Mouse (Mus musculus) common myeloid progenitor, adult 5-6 weeks (primary cell): ENCODE data around the gene Pate4. TPM values are rescaled to one million over a fixed set of nuclear protein-coding genes. Genes with fewer than 3 reads are reported as not detected.

Source experiments
- total RNA-seq: library from RNA; stranded (forward); fragments of 200-1000, 187-1606 nt; gene quantifications from 2 replicates; pipeline ENCODE4 v1.2.3, GENCODE M21; 2017

Pate4 gene
- total RNA-seq, 1 experiment from 2014 or later: not detected

Other genes with a start within 250 kb of the Pate4 start
- gene Cdon, start 190.8 kb downstream of the Pate4 start, total RNA-seq: 0.39 and 1.4 TPM in 2 replicates
- gene Gm1113, start 93.7 kb downstream of the Pate4 start, total RNA-seq: not detected in 2 replicates
- 0.05 and 0.49 TPM in 2 replicates for gene Ddx25, start 53.4 kb downstream of the Pate4 start, total RNA-seq
- 36.8 and 45.9 TPM in 2 replicates for gene Pus3, start 53.3 kb downstream of the Pate4 start, total RNA-seq
- 0.82 TPM in 1 of 2 replicates, not detected in the other for gene Pate2, start 41.7 kb downstream of the Pate4 start, total RNA-seq
- 12.2 and 16.4 TPM in 2 replicates for gene Hyls1, start 41.5 kb downstream of the Pate4 start, total RNA-seq
- gene Pate3, start 36.3 kb upstream of the Pate4 start, total RNA-seq: not detected in 2 replicates
- not detected in 2 replicates for gene Pate1, start 75.4 kb upstream of the Pate4 start, total RNA-seq
- gene Gm17677, start 129.1 kb upstream of the Pate4 start, total RNA-seq: not detected in 2 replicates
- not detected in 2 replicates for gene Gm17727, start 166.2 kb upstream of the Pate4 start, total RNA-seq
- gene Gm27235, start 178.2 kb upstream of the Pate4 start, total RNA-seq: not detected in 2 replicates
- gene D730048I06Rik, start 178.2 kb upstream of the Pate4 start, total RNA-seq: not detected in 2 replicates
- gene 9230110F15Rik, start 232.2 kb upstream of the Pate4 start, total RNA-seq: not detected in 2 replicates